9 mouse cellular contexts compared by ENCODE assay signal in the genomic region with DNA sequence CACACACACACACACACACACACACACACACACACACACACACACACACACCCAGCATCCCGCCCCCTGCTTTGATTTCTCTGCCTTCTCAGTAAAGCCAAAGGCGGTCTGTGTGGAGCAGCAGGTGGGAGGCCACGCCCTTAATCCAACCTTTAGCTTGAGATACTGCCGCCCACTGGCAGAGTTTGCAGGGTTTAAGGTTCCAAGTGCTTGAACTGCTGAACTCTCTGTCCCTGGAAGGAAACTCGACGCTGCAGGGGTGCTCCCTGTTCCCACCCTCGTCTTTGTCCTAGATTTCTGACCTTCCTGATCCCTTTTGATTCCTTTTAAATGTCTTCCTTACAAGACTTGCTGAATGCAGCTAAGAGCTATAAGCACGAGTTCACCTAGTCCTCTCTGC. TPM values are rescaled to one million over a fixed set of nuclear protein-coding genes. Genes with fewer than 3 reads are reported as not detected.
DNase-seq lines count a peak whose midpoint lies in the region; ATAC-seq and TF ChIP-seq lines count a peak whose summit lies in the region.
"Had no signal": no experiment of that assay in that cellular context is flagged by ENCODE, and none has a peak within 500 bp of the region (broad histone marks: within the 10 kb centered on the region; RNA-seq: fewer than 3 reads in every experiment).

No protein-coding gene starts in this region.

- H3K9ac ChIP-seq in hindbrain, postnatal 0 days (replicated peaks; ENCODE audit: low read length), result no peak overlapping the region
- no peak overlapping the region for H3K9ac ChIP-seq in hindbrain, embryonic 14.5 days
- no peak overlapping the region for H3K9ac ChIP-seq in kidney, embryonic 16.5 days (replicated peaks; ENCODE audit: low read length)
- no peak overlapping the region for H3K9ac ChIP-seq in stomach, embryonic 16.5 days (ENCODE audit: low read length)

- H3K27ac ChIP-seq in hindbrain, postnatal 0 days, result no peak overlapping the region
- no peak overlapping the region for H3K27ac ChIP-seq in hindbrain, embryonic 14.5 days
- H3K27ac ChIP-seq in kidney, embryonic 16.5 days (ENCODE audit: low read length), result no peak overlapping the region
- H3K27ac ChIP-seq in stomach, embryonic 16.5 days (ENCODE audit: low read length), result peak overlapping the region; percentile 32; the same call in 1 of the 2 replicates

- WGBS in hindbrain, postnatal 0 days, result 16% methylated on average over 8 of the region's 8 CpGs
- WGBS in hindbrain, embryonic 14.5 days, result 13% methylated on average over 8 of the region's 8 CpGs
- 16% methylated on average over 8 of the region's 8 CpGs for WGBS in kidney, embryonic 16.5 days
- 28% methylated on average over 8 of the region's 8 CpGs for WGBS in stomach, embryonic 16.5 days

- ATAC-seq in hindbrain, postnatal 0 days, result no peak
- ATAC-seq in hindbrain, embryonic 14.5 days (ENCODE audit: low FRiP score), result no peak
- ATAC-seq in kidney, embryonic 16.5 days (ENCODE audit: low FRiP score, low TSS enrichment), result peak; percentile 70; the same call in 1 of the 2 replicates
- ATAC-seq in stomach, embryonic 16.5 days (ENCODE audit: insufficient read depth, low FRiP score), result peak; percentile 50; the same call in 1 of the 2 replicates

- no peak overlapping the region for H3K4me2 ChIP-seq in hindbrain, postnatal 0 days (ENCODE audit: low read depth, low read length)
- no peak overlapping the region for H3K4me2 ChIP-seq in hindbrain, embryonic 14.5 days (replicated peaks)
- no peak overlapping the region for H3K4me2 ChIP-seq in kidney, embryonic 16.5 days (replicated peaks; ENCODE audit: low read depth, low read length)
- no peak overlapping the region for H3K4me2 ChIP-seq in stomach, embryonic 16.5 days (ENCODE audit: low read depth, low read length)

- no peaks in the 10 kb centered on the region for H3K36me3 ChIP-seq in hindbrain, postnatal 0 days (ENCODE audit: insufficient read depth, low read length)
- no peaks in the 10 kb centered on the region for H3K36me3 ChIP-seq in hindbrain, embryonic 14.5 days (replicated peaks; ENCODE audit: control insufficient read depth, insufficient read depth)
- no peaks in the 10 kb centered on the region for H3K36me3 ChIP-seq in kidney, embryonic 16.5 days (ENCODE audit: insufficient read depth, low read length)
- H3K36me3 ChIP-seq in stomach, embryonic 16.5 days (ENCODE audit: control insufficient read depth, insufficient read depth, low read length), result no peaks in the 10 kb centered on the region

- no peaks in the 10 kb centered on the region for H3K9me3 ChIP-seq in hindbrain, postnatal 0 days (ENCODE audit: low read length)
- no peaks in the 10 kb centered on the region for H3K9me3 ChIP-seq in hindbrain, embryonic 14.5 days (ENCODE audit: control insufficient read depth, low read length)
- H3K9me3 ChIP-seq in kidney, embryonic 16.5 days (ENCODE audit: low read length), result no peaks in the 10 kb centered on the region
- H3K9me3 ChIP-seq in stomach, embryonic 16.5 days (replicated peaks; ENCODE audit: control insufficient read depth, low read length), result no peaks in the 10 kb centered on the region

- DNase-seq in hindbrain, postnatal 0 days (ENCODE audit: low spot score), result peak; percentile 25
- no peak for DNase-seq in hindbrain, embryonic 14.5 days (ENCODE audit: low spot score)
- DNase-seq in brain, adult 2 months (ENCODE audit: low read depth, low spot score), result peak; percentile 29
- no peak for DNase-seq in adrenal gland, postnatal 4 days (ENCODE audit: low spot score in 2 of 2)
- no peak for DNase-seq in Muller cell, postnatal 12 days (ENCODE audit: inconsistent ontology term)
- DNase-seq in right cerebral cortex, postnatal 4 days, result no peak

- TF ChIP-seq CTCF in hindbrain, postnatal 0 days (IDR thresholded peaks at IDR 0.05; ENCODE audit: low read depth), result peak; percentile 20

- H3K4me3 ChIP-seq in hindbrain, postnatal 0 days (ENCODE audit: low read length), result no peak overlapping the region
- H3K4me3 ChIP-seq in hindbrain, embryonic 14.5 days (replicated peaks; ENCODE audit: low read length), result no peak overlapping the region
- no peak overlapping the region for H3K4me3 ChIP-seq in kidney, embryonic 16.5 days (ENCODE audit: low read length)
- H3K4me3 ChIP-seq in stomach, embryonic 16.5 days (replicated peaks; ENCODE audit: low read length), result no peak overlapping the region
- H3K4me3 ChIP-seq: erythroblast, embryonic 14.5 days had no signal

- H3K27me3 ChIP-seq in hindbrain, postnatal 0 days (ENCODE audit: insufficient read depth, low read length), result no peaks in the 10 kb centered on the region
- no peaks in the 10 kb centered on the region for H3K27me3 ChIP-seq in hindbrain, embryonic 14.5 days (ENCODE audit: control insufficient read depth, insufficient read depth, low read length)
- no peaks in the 10 kb centered on the region for H3K27me3 ChIP-seq in kidney, embryonic 16.5 days (ENCODE audit: insufficient read depth, low read length)
- no peaks in the 10 kb centered on the region for H3K27me3 ChIP-seq in stomach, embryonic 16.5 days (ENCODE audit: control insufficient read depth, insufficient read depth, low read length)

- no peaks in the 10 kb centered on the region for H3K4me1 ChIP-seq in hindbrain, postnatal 0 days (ENCODE audit: insufficient read depth, low read length)
- H3K4me1 ChIP-seq in hindbrain, embryonic 14.5 days (replicated peaks; ENCODE audit: control insufficient read depth, insufficient read depth, low read length), result no peaks in the 10 kb centered on the region
- H3K4me1 ChIP-seq in kidney, embryonic 16.5 days (ENCODE audit: insufficient read depth, low read length), result 0 out of 2 replicates have a peak, but pooled peaks cover 3% of the 10 kb centered on the region
- H3K4me1 ChIP-seq in stomach, embryonic 16.5 days (ENCODE audit: control insufficient read depth, insufficient read depth, low read length), result no peaks in the 10 kb centered on the region

RNA-seq across cellular contexts. Expression of gene Map2k3, which starts 44.9 kb away (rescaled TPM):
- 15.0 and 22.2 TPM in 2 replicates for total RNA-seq in hindbrain, postnatal 0 days (2014; rRNA removed)
- polyA plus RNA-seq in hindbrain, postnatal 0 days (2015; fragmentation: Nextera tagmentation; extraction: Ambion mirVana), result 23.6 and 25.3 TPM in 2 replicates
- polyA plus RNA-seq in hindbrain, embryonic 14.5 days (2014; fragmentation: Nextera tagmentation; extraction: Ambion mirVana), result 23.5 and 24.3 TPM in 2 replicates
- polyA plus RNA-seq in kidney, embryonic 16.5 days (2015; fragmentation: Nextera tagmentation; extraction: Ambion mirVana), result 138 and 142 TPM in 2 replicates
- 119 and 132 TPM in 2 replicates for polyA plus RNA-seq in stomach, embryonic 16.5 days (2015; fragmentation: Nextera tagmentation; extraction: Ambion mirVana)
- 10 to 100 TPM; 92.4 to 93.9 TPM for total RNA-seq in adrenal gland, postnatal 4 days (2021)

RNA-seq across cellular contexts. Expression of gene Kcnj12, which starts 45.6 kb away (rescaled TPM):
- total RNA-seq in hindbrain, postnatal 0 days (2014; rRNA removed), result 16.0 and 16.6 TPM in 2 replicates
- 3.3 TPM in 2 replicates for polyA plus RNA-seq in hindbrain, postnatal 0 days (2015; fragmentation: Nextera tagmentation; extraction: Ambion mirVana)
- polyA plus RNA-seq in hindbrain, embryonic 14.5 days (2014; fragmentation: Nextera tagmentation; extraction: Ambion mirVana), result 3.3 and 4.3 TPM in 2 replicates
- 0.30 and 0.32 TPM in 2 replicates for polyA plus RNA-seq in kidney, embryonic 16.5 days (2015; fragmentation: Nextera tagmentation; extraction: Ambion mirVana)
- 0.41 and 0.93 TPM in 2 replicates for polyA plus RNA-seq in stomach, embryonic 16.5 days (2015; fragmentation: Nextera tagmentation; extraction: Ambion mirVana)
- total RNA-seq in adrenal gland, postnatal 4 days (2021), result 1 to 10 TPM; 3.5 to 3.6 TPM

Comparison
In these comparisons a context has a peak if more than half of its experiments do, and no peak if none do; other contexts are left out.
1. DNase-seq: peak in hindbrain, postnatal 0 days (single experiment) and brain, adult 2 months (single experiment); none in hindbrain, embryonic 14.5 days (single experiment), adrenal gland, postnatal 4 days (0 of 2), Muller cell, postnatal 12 days (single experiment) and right cerebral cortex, postnatal 4 days (single experiment).
2. ATAC-seq: peak in kidney, embryonic 16.5 days (single experiment) and stomach, embryonic 16.5 days (single experiment); none in hindbrain, postnatal 0 days (single experiment) and hindbrain, embryonic 14.5 days (single experiment).